Mouse (Mus musculus) bone marrow macrophage, adult 2 months (primary cell): ENCODE measurements around the gene Aff3. TPM values are rescaled to one million over a fixed set of nuclear protein-coding genes. Genes with fewer than 3 reads are reported as not detected.

Source experiments
- H3K27ac ChIP-seq: 2 replicates; pipeline ENCODE4 v1.5.1; 2012; ENCODE audit warnings: low read depth, low read length; ENCODE audit not compliant: insufficient read depth
- H3K4me1 ChIP-seq: 2 replicates; pipeline ENCODE4 v1.6.1; 2012; ENCODE audit warnings: low read length; ENCODE audit not compliant: control insufficient read depth, insufficient read depth
- H3K4me3 ChIP-seq: 2 replicates; pipeline ENCODE4 v1.5.1; 2012; ENCODE audit warnings: mild to moderate bottlenecking, low read length, moderate library complexity; ENCODE audit not compliant: insufficient read depth
- CTCF ChIP-seq: IDR thresholded peaks from 2 replicates; pipeline ENCODE4 v1.5.1; 2012; ENCODE audit warnings: low read depth, mild to moderate bottlenecking, low read length, moderate library complexity
- POLR2A ChIP-seq: IDR thresholded peaks from 2 replicates; pipeline ENCODE4 v1.6.1; 2012; ENCODE audit warnings: mild to moderate bottlenecking, low read depth, low read length, borderline replicate concordance
- polyA plus RNA-seq: library from polyadenylated mRNA; stranded (reverse); fragments of >200 nt; gene quantifications from 2 replicates; pipeline ENCODE4 v1.2.4, GENCODE M21; 2012; ENCODE audit not compliant: missing spikeins, insufficient read depth, insufficient read length

The Aff3 gene
- polyA plus RNA-seq, 1 experiment: not detected

DNA sequence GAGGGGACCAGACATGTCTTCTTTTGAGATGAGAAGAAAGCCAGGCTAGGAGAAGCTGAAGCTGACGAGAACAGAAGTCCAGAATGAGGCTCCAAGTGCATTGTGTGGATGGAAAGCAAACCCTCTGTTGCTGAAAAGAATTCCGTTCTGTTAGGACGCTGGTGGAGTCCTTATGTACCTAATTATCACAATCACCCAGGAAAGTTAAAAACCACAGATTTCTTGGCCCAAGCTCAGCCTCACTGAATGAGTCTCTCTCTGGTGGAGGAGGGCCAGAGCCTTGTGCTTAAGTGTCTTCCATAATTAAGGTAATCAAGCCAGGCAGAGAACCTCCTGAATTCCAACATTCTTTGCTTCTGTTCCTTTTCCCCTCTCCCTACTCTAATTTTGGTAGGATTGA, 366.5 kb downstream of the Aff3 start:
- TF ChIP-seq CTCF (no peak), POLR2A (no peak)
- no peaks in the 10 kb centered on the region for H3K4me1 ChIP-seq
- H3K4me3 ChIP-seq: no peak overlapping the region
- H3K27ac ChIP-seq: no peak overlapping the region

GRCm38 (mm10) chr1:38294906-38295305, 369.8 kb downstream of the Aff3 start:
- TF ChIP-seq CTCF (no peak), POLR2A (no peak)
- Histone ChIP-seq H3K27ac (no peak overlapping the region), H3K4me1 (no peaks in the 10 kb centered on the region), H3K4me3 (no peak overlapping the region)

DNA sequence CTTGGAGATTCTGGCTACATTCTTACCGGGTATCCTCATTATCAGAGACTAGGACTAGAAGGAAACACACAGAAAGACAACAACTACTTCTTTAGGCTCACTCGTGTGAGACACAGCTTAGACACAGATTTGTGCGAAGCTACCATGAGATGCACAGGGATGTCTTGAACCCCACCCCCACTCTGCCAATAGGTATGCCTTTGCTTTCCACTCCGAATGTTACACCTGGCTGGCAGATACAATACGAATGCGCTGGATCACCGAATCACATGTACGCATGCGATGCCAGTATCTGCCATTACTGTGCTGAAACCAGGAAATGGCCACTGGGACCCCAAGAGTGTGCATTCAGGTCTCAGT, 370.4 kb downstream of the Aff3 start:
- TF ChIP-seq POLR2A: no peak
- TF ChIP-seq CTCF: no peak
- no peak overlapping the region for H3K4me3 ChIP-seq
- H3K4me1 ChIP-seq: no peaks in the 10 kb centered on the region
- no peak overlapping the region for H3K27ac ChIP-seq

DNA sequence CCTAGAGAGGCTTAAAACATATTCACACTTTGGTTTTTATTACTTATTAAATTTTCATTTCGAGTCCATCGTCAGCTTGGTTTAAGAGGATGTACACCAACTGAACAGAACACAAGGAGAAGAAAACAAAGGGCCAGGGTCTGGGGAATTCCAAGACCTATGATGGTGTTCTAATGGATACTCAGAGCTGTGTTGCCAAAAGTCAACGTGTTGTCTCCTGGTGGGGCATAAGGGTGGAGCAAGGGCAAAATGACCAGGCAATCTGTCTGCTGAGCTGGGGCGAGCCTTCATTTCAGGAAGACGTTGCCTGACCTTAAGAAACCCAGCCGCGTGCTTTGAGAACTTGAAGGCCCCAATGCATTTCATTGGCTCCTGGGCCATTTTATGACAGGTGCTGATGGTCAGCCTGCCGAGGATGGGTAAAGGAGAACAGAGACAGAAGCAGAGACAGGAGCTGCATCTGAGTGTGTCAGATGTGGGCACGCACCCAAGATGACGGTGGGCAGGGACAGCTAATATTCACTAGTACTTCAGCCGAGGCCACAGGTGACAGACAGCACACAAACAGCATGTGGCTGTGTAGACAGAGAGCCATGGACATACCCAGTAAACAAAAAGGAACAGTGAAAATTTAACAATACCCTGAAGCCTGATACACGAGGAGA, 371.0 kb downstream of the Aff3 start:
- H3K4me1 ChIP-seq: no peaks in the 10 kb centered on the region
- no peak overlapping the region for H3K27ac ChIP-seq
- no peak overlapping the region for H3K4me3 ChIP-seq
- TF ChIP-seq POLR2A (no peak), CTCF (no peak)

GRCm38 (mm10) chr1:38292851-38293250, 371.9 kb downstream of the Aff3 start:
- H3K27ac ChIP-seq: no peak overlapping the region
- TF ChIP-seq POLR2A (no peak), CTCF (no peak)
- H3K4me1 ChIP-seq: no peaks in the 10 kb centered on the region
- H3K4me3 ChIP-seq: no peak overlapping the region

- TF ChIP-seq POLR2A (no peak), CTCF (no peak)
- no peak overlapping the region for H3K27ac ChIP-seq
- no peak overlapping the region for H3K4me3 ChIP-seq
- no peaks in the 10 kb centered on the region for H3K4me1 ChIP-seq
These were observed 372.8 kb downstream of the Aff3 start for GRCm38 (mm10) chr1:38291915-38292314.

- TF ChIP-seq POLR2A (no peak), CTCF (no peak)
- Histone ChIP-seq H3K4me1 (no peaks in the 10 kb centered on the region), H3K27ac (no peak overlapping the region)
These were observed 373.3 kb downstream of the Aff3 start for GRCm38 (mm10) chr1:38291497-38291896.

DNA sequence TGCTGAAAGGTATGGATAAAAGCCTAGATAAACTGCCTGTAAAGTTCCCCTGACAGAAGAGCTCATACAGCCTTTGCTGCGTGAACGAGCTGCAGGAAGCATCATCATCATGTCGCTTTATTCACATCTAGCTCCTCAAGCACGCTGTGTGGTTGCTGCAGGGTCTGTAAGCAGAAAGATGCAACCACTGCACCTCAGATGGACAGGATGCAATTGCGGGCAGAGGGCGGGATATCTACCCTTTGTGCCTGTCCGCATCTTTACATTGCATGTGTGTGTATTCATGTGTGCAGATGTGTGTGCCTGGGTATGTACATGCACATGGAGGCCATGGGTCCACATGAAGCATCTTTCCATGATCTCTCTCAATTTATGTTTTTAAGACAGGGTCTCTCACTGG, 373.9 kb downstream of the Aff3 start:
- no peak overlapping the region for H3K4me3 ChIP-seq
- no peak for TF ChIP-seq CTCF
- TF ChIP-seq POLR2A: no peak

More at GRCm38 (mm10) chr1:38291497-38291896, 373.3 kb downstream of the Aff3 start:
- H3K4me3 ChIP-seq: no peak overlapping the region

DNA sequence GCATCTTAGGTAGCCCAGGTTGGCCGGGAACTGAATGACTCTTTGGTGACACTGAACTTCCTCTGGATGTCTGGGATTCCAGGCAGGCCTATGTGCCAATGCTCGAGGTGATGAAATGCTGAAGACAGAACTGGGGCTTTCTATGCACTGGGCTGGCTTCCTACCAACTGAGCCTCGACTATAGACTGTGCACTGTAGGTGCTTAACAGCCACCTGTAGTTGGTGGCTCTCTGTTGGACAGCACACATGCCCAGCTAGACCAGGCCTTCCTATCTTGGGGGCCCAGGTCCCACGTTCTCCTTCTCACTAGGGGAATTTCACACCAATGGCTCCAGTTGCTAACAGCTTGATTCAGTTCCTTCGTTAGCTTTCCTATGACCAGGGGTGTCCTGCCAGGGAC, 374.9 kb downstream of the Aff3 start:
- Histone ChIP-seq H3K27ac (no peak overlapping the region), H3K4me3 (no peak overlapping the region), H3K4me1 (no peaks in the 10 kb centered on the region)
- TF ChIP-seq POLR2A: no peak
- TF ChIP-seq CTCF: no peak

More for the DNA sequence above, 373.9 kb downstream of the Aff3 start:
- Histone ChIP-seq H3K4me1 (no peaks in the 10 kb centered on the region), H3K27ac (no peak overlapping the region)

DNA sequence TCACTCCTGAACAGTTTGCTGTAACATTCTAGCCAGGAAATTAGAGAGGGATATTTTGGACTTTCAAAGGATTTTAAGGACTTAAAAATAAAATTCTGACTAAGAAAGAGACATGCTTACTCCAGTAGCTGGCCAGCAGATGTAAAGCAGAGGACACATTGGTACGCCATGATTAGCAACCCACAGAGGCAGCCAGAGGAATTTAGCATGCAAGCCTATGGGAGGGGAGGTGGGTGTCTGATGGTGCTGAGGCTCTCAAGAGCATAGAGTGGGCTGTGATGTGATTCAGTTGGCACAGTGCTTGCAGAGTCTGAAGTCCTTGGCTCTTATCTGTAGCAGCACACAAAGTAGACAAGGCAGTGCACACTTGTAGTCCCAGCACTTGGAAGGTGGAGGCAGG, 376.0 kb downstream of the Aff3 start:
- Histone ChIP-seq H3K4me3 (no peak overlapping the region), H3K27ac (no peak overlapping the region), H3K4me1 (no peaks in the 10 kb centered on the region)
- TF ChIP-seq CTCF: no peak
- TF ChIP-seq POLR2A: no peak

DNA sequence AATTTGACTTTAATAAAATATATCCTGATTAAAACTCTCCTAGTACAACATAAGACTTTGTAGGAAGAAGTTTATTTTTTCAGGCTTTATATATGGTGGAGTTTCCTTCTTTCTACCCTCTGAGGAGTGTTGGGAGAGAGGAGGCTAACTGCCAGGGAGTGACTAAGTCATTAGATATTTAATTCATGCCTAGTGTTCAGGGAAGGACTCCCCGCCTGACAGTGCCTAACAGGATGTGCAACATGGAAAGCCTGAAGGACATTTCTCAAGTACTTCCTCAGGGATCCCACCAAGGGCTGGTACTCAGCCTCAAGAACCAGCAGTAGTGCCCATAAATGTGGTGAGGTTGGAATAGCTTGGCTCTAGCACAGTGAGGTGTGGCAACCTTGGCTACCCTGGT, 378.2 kb downstream of the Aff3 start:
- H3K4me3 ChIP-seq: no peak overlapping the region
- H3K27ac ChIP-seq: no peak overlapping the region
- no peaks in the 10 kb centered on the region for H3K4me1 ChIP-seq
- no peak for TF ChIP-seq CTCF
- no peak for TF ChIP-seq POLR2A
